Mouse (Mus musculus): ENCODE results near the gene Fam13a. TPM values are rescaled to one million over a fixed set of nuclear protein-coding genes. Genes with fewer than 3 reads are reported as not detected.

Gene Fam13a
- total RNA-seq, 2 experiments from 2014 or later = 8.6 to 12.1 TPM

Other genes starting within 250 kb of the Fam13a start
- 100 to 1,000 TPM; 116 to 127 TPM for gene Herc3, start 193.1 kb downstream of the Fam13a start, total RNA-seq (2021)
- gene Nap1l5, start 117.5 kb downstream of the Fam13a start, total RNA-seq (2021) = 1 to 10 TPM; 1.3 to 1.9 TPM
- 10 to 100 TPM; 12.3 to 12.9 TPM for gene Tigd2, start 184.3 kb upstream of the Fam13a start, total RNA-seq (2021)